Mouse (Mus musculus) midbrain, embryonic 12.5 days (tissue): ENCODE measurements at regions not wholly inside any gene's neighbourhood (a gene's known extent, or its start where the extent isn't known, plus 50 kb on each side); places are given as distances from the start of the nearest gene placed in this dataset.
"Not testable (repeated sequence)": the region's sequence is repeated elsewhere in the genome, so short reads cannot be mapped to it uniquely, and the experiment has no call there.

Source experiments
- ATAC-seq: fragments of 200-750 bp; cut with Nextera tagmentation; 2 replicates; pipeline ENCODE4 v1.8.0; 2017; ENCODE audit warnings: low read depth, moderate TSS enrichment, moderate library complexity; ENCODE audit not compliant: low FRiP score
- H3K27ac ChIP-seq: fragments of 300-500 bp; sonication (generic); replicated peaks from 2 replicates; pipeline ENCODE4 v1.5.1; 2016; ENCODE audit warnings: mild to moderate bottlenecking
- H3K27me3 ChIP-seq: fragments of 300-500 bp; sonication (generic); 2 replicates; pipeline ENCODE4 v1.6.1; 2016; ENCODE audit warnings: mild to moderate bottlenecking
- H3K36me3 ChIP-seq: fragments of 300-500 bp; sonication (generic); 2 replicates; pipeline ENCODE4 v1.6.1; 2016
- H3K4me1 ChIP-seq: fragments of 300-500 bp; sonication (generic); 2 replicates; pipeline ENCODE4 v1.6.1; 2016
- H3K4me2 ChIP-seq: fragments of 300-500 bp; sonication (generic); replicated peaks from 2 replicates; pipeline ENCODE4 v1.6.1; 2016; ENCODE audit warnings: mild to moderate bottlenecking, moderate library complexity
- H3K4me3 ChIP-seq: fragments of 300-500 bp; sonication (generic); 2 replicates; pipeline ENCODE4 v1.5.1; 2016; ENCODE audit warnings: mild to moderate bottlenecking
- H3K9ac ChIP-seq: fragments of 300-500 bp; sonication (generic); replicated peaks from 2 replicates; pipeline ENCODE4 v1.6.1; 2016; ENCODE audit warnings: mild to moderate bottlenecking, moderate library complexity
- H3K9me3 ChIP-seq: fragments of 300-500 bp; sonication (generic); 2 replicates; pipeline ENCODE4 v1.6.1; 2016; ENCODE audit warnings: mild to moderate bottlenecking
- WGBS: fragments of 180-500 bp; shearing (Covaris S2); methylation state at CpG from one replicate; pipeline ENCODE4 v1.1.7; 2016; 5-methylcytosine and 5-hydroxymethylcytosine counted together

DNA sequence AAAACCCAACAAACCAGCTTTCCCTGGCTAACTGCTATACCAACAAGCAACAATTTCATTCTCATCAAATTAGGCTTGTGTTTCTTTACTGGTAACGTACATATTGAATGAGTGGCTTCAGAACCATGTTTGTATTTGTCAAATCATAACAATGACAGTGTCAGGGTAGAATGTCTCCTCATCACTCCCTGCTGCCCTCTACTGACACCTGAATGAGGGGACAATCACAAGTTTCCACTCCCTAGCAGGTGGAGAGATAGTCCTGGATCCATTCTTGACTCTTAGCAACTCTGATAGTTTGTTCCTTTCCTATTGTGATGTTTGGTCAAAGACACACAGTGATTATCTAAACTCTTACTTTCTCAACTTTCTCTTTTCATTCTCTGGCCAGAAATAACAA, 140.4 kb upstream of the Fam3c start:
- WGBS, result 92% methylated on average over 1 of the region's 1 CpGs
- Histone ChIP-seq H3K9me3 (no peaks in the 10 kb centered on the region), H3K9ac (no peak overlapping the region), H3K4me3 (no peak overlapping the region), H3K4me1 (no peaks in the 10 kb centered on the region), H3K36me3 (no peaks in the 10 kb centered on the region), H3K27me3 (no peaks in the 10 kb centered on the region), H3K27ac (no peak overlapping the region), H3K4me2 (no peak overlapping the region)
- ATAC-seq, result no peak

DNA sequence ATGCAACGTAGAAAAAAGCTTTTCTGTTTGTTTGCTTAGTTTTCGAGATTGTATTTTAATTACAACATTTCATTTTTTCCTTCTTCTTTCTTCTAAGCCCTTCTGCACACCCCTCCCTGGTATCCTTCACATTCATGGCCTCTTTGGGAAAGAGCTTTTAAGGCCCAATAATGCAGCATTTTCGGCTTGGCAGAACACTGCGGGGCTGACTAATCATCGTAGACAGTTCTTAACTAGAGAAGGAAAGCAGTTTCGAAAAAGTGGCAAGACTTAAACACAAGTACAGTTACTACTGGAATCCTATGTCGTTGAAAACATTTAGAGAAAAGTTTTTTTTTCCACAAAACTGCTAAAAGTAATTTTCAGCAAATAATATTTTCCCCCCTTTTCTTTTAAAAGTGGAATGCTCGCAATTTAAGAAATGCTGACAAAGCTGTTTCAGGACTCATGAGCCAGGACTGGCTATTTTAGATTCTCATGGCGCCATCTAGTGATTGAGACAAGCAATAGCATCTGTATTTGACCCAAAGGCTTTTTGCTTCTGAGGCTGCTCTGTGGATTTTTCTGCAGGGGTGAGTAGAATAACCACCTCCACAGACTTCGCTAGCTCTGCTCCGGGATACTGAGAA, 137.7 kb upstream of the Fam3c start:
- H3K4me3 ChIP-seq, result no peak overlapping the region
- H3K27ac ChIP-seq, result no peak overlapping the region
- no peaks in the 10 kb centered on the region for H3K9me3 ChIP-seq
- 46% methylated on average over 11 of the region's 11 CpGs for WGBS
- H3K36me3 ChIP-seq, result no peaks in the 10 kb centered on the region
- H3K4me2 ChIP-seq, result no peak overlapping the region
- no peak overlapping the region for H3K9ac ChIP-seq
- no peaks in the 10 kb centered on the region for H3K4me1 ChIP-seq
- H3K27me3 ChIP-seq, result no peaks in the 10 kb centered on the region
- ATAC-seq, result peak; percentile 54; the same call in 1 of the 2 replicates

DNA sequence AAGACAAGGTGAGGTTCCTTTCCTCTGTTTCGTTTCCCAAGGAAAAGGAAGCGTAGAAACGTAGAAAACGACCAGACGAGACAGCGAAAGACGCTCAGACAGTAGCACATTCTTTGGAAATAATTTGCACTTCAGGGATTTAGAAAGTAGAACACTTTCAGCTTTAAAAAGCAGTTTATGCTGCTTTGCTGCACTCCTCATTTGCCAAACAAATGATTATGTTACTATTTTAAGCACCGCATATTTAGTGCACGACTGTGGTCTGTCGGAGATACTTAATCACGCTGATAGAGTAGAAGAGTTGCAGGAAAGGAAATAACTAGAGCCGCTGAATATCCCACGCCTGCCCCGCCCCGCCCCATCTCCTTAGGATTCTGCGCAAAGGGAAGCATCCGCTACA, 136.9 kb upstream of the Fam3c start:
- no peak overlapping the region for H3K9ac ChIP-seq
- no peaks in the 10 kb centered on the region for H3K4me1 ChIP-seq
- no peak for ATAC-seq
- H3K36me3 ChIP-seq, result no peaks in the 10 kb centered on the region
- H3K4me3 ChIP-seq, result no peak overlapping the region
- no peak overlapping the region for H3K27ac ChIP-seq
- H3K4me2 ChIP-seq, result no peak overlapping the region
- 95% methylated on average over 17 of the region's 17 CpGs for WGBS
- H3K9me3 ChIP-seq, result no peaks in the 10 kb centered on the region
- H3K27me3 ChIP-seq, result no peaks in the 10 kb centered on the region

DNA sequence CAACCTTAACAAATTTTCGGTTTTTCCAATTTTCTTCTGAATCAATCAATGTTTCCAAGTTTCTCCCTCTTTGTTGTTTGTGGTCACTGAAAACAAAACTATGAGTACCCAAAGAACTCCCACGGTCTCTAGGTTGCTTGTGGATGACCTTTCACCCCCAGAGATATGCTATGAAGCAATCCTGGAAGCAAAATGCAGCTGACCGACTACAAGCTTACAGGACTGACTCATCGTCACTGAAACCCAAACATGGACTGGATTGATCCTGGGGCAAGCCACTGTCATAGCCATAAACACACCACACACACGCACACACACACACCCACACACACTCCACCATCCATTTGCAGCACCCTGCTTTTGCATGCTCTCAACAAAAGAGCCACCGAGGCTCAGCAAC, 134.7 kb upstream of the Fam3c start:
- 86% methylated on average over 6 of the region's 6 CpGs for WGBS
- H3K9me3 ChIP-seq, result no peaks in the 10 kb centered on the region
- H3K27me3 ChIP-seq, result no peaks in the 10 kb centered on the region

DNA sequence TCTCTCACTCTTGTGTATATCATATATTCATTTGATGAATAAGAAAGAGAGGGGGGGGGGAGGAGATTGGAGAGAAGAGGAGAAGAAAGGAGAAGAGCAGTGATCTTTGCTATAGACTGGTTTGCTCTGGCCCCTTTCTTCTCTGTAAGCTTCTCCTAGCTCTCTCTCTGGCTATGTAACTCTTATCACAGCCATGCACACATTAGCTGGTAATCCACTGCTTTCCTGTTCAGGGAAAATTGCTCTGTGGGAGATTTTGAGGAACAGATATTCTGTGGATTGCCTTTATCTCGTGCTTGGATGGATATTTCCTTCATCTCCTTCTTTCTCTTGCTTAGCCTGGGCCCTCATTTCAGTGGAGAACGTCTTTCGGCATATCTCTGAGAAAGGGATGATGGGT, 131.4 kb upstream of the Fam3c start:
- Histone ChIP-seq H3K4me2 (no peak overlapping the region), H3K9ac (no peak overlapping the region), H3K4me1 (no peaks in the 10 kb centered on the region), H3K27ac (no peak overlapping the region), H3K4me3 (no peak overlapping the region), H3K36me3 (no peaks in the 10 kb centered on the region), H3K27me3 (no peaks in the 10 kb centered on the region), H3K9me3 (no peaks in the 10 kb centered on the region)
- 84% methylated on average over 3 of the region's 3 CpGs for WGBS
- no peak for ATAC-seq

More for the DNA sequence above, 134.7 kb upstream of the Fam3c start:
- Histone ChIP-seq H3K4me2 (no peak overlapping the region), H3K9ac (no peak overlapping the region), H3K36me3 (no peaks in the 10 kb centered on the region), H3K27ac (no peak overlapping the region), H3K4me1 (no peaks in the 10 kb centered on the region), H3K4me3 (no peak overlapping the region)
- ATAC-seq, result no peak

DNA sequence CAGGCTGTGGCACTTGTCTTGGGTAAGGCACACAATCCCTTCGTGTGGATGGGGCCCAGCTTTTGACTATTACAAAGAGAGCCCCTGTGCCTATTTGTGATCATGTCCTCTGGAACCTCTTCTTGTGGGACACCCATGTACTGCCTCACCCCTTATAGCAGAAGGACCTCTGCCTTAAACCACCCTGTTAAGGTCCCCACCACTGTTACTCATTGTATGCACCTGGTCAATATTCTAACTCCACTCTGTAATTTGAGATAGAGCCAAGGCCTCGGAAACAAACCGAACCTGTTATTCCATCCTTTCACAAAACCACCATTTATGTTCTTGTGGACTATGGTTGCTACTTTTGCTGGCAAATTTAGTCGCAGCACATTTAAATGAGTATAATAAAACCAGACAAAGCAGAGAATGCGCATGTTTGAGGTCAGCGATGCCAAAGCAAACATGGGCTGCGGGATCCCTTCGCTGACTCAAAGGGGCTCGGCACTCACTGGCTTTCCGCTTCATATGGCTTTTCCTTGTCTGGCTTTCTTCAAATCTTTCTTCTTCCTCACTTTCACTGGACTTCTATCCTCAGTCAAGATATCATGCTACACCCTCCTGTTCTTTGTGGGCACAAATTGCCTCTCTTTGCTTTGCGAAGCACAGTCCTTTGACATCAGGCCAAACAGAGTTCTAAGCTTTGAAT, 129.9 kb upstream of the Fam3c start:
- H3K27ac ChIP-seq, result no peak overlapping the region
- no peak overlapping the region for H3K9ac ChIP-seq
- no peak overlapping the region for H3K4me3 ChIP-seq
- no peak overlapping the region for H3K4me2 ChIP-seq
- H3K27me3 ChIP-seq, result no peaks in the 10 kb centered on the region
- ATAC-seq, result no peak
- WGBS, result 87% methylated on average over 11 of the region's 11 CpGs
- no peaks in the 10 kb centered on the region for H3K4me1 ChIP-seq
- no peaks in the 10 kb centered on the region for H3K36me3 ChIP-seq
- H3K9me3 ChIP-seq, result no peaks in the 10 kb centered on the region

DNA sequence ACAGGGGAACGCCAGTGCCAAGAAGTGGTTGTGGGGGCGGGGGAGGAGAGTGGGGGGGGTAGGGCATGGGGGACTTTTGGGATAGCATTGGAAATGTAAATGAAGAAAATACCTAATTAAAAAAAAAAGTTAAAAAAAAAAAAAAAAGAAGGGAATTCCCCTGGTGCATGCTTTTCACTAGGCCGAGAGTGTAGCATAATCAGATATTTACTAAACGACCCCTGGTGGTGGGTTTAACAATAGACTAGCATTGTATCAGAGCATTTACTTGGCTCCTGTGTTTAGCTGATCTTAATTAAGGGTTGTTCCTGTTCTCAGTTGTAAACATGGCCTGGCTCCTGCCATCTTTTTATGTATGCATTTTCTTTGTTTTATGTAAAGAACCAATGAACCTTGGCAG, 126.2 kb upstream of the Fam3c start:
- H3K27me3 ChIP-seq, H3K4me3 ChIP-seq, H3K9ac ChIP-seq, H3K9me3 ChIP-seq, H3K4me2 ChIP-seq, H3K4me1 ChIP-seq, ATAC-seq, H3K27ac ChIP-seq, H3K36me3 ChIP-seq: not testable (repeated sequence)
- WGBS, result 77% methylated on average over 4 of the region's 4 CpGs

DNA sequence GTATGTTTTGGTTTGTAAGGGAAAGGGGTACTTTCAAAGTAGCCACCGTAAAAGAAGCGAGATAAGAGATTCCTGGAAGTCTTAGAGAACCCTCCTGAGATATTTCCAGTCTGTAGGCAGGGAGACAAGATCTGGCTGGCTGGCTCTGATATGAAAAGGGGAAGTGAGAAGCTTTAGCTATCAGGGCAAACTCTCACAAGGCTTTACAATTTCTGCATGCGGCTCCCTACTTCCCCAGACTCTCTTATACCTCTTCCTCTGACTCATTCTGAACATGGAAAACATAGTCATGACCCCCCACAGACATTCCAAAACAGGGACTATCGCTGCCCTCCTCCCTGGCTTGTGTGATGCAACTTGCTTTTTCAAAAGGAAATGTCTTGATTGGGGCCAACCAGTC, 118.6 kb upstream of the Fam3c start:
- WGBS, result 89% methylated on average over 4 of the region's 4 CpGs
- Histone ChIP-seq H3K9me3 (no peaks in the 10 kb centered on the region), H3K27me3 (no peaks in the 10 kb centered on the region), H3K36me3 (no peaks in the 10 kb centered on the region), H3K9ac (no peak overlapping the region), H3K27ac (no peak overlapping the region), H3K4me1 (no peaks in the 10 kb centered on the region), H3K4me3 (no peak overlapping the region), H3K4me2 (no peak overlapping the region)
- ATAC-seq, result no peak

DNA sequence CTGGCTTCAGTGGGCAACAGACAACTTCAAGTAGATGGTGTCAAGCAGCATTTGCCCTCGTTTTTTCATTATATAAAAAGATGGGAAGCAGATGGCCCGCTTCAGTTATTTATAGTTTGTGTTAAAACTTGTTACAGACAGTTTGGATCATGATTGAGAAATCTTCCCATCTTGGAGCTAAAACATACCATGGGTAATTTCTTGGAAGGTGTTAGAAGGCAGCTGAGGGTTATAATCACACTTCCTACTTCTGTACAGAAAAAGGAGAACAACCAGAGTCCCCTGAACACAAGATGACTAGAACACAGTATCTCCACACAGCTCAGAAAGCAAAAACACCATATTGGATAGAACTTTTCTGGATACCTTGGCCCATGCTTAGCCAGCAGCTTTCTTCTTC, 118.0 kb upstream of the Fam3c start:
- Histone ChIP-seq H3K4me3 (no peak overlapping the region), H3K27ac (no peak overlapping the region), H3K36me3 (no peaks in the 10 kb centered on the region), H3K27me3 (no peaks in the 10 kb centered on the region), H3K4me1 (no peaks in the 10 kb centered on the region), H3K9ac (no peak overlapping the region), H3K4me2 (no peak overlapping the region), H3K9me3 (no peaks in the 10 kb centered on the region)
- ATAC-seq, result no peak
- WGBS, result 83% methylated on average over 2 of the region's 2 CpGs

DNA sequence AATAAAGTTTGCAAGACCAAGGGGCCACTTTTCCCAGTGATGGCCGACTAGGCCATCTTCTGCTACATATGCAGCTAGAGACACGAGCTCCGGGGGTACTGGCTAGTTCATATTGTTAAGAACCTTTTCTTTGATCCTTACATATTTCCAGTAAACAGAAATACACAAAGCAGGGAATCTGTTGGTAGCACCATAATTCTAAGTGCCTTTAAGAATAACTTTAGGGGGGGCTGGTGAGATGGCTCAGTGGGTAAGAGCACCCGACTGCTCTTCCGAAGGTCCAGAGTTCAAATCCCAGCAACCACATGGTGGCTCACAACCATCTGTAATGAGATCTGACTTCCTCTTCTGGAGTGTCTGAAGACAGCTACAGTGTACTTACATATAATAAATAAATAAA, 116.4 kb upstream of the Fam3c start:
- not testable (repeated sequence) for H3K4me3 ChIP-seq, H3K9me3 ChIP-seq, H3K4me2 ChIP-seq, H3K27ac ChIP-seq, H3K36me3 ChIP-seq, H3K4me1 ChIP-seq, ATAC-seq, H3K9ac ChIP-seq, H3K27me3 ChIP-seq
- 95% methylated on average over 5 of the region's 5 CpGs for WGBS

DNA sequence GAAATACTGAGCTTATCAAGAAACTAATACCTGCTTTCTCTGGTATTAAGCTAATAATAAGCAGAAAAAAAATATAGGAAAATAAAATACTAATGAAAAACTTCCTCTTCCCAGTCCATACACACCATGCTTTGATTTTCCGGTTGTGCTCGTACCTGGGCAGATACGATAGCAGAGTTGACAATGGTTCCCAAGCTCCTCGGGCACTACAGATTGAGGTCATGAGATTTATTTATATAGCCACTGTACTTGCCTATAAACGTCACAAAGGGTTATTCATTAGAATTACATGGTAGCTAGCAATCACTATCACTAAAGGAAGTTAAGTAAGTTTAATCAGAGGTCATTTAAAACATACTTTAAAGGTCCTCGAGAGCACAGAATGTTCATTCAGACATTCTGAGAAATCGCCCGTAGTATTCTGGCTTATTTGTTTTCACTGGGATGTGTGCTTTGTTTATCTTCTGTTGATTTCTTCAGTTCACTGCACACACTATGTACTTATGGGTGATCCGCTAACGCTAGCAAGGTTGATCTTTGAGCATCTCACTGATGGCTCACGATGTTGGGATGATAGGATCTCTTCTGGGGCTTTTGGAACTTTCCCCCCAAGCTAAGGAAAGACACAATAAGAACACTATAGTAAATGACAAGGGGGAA, 111.4 kb upstream of the Fam3c start:
- H3K9ac ChIP-seq, result no peak overlapping the region
- no peaks in the 10 kb centered on the region for H3K4me1 ChIP-seq
- H3K27me3 ChIP-seq, result no peaks in the 10 kb centered on the region
- no peak for ATAC-seq
- H3K4me3 ChIP-seq, result no peak overlapping the region
- H3K27ac ChIP-seq, result no peak overlapping the region
- 87% methylated on average over 11 of the region's 11 CpGs for WGBS
- no peaks in the 10 kb centered on the region for H3K9me3 ChIP-seq
- H3K4me2 ChIP-seq, result no peak overlapping the region
- H3K36me3 ChIP-seq, result no peaks in the 10 kb centered on the region

DNA sequence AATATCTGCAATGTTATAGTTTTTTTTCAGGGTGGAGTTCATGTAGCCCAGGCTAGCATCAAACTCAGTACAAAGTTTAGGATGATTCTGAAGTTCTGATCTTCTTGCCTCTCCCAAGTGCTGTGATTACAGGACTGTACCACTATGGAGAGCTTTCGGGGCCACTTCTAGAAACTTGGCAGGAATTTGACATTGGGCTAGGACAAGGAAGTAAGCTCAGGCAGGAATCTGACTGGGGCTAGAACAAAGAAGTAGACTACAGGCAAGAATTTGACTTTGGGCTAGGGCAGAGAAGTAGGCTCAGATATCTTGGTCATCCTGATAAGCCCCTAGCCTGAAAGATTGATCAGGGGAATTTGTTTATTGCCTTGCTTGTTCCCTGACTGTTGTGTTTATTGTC, 109.9 kb upstream of the Fam3c start:
- Histone ChIP-seq H3K4me1 (no peaks in the 10 kb centered on the region), H3K4me3 (no peak overlapping the region), H3K36me3 (no peaks in the 10 kb centered on the region), H3K27ac (no peak overlapping the region), H3K9me3 (no peaks in the 10 kb centered on the region), H3K9ac (no peak overlapping the region), H3K27me3 (no peaks in the 10 kb centered on the region), H3K4me2 (no peak overlapping the region)
- no peak for ATAC-seq
- WGBS, result 90% methylated on average over 1 of the region's 1 CpGs
